In the genomic region with DNA sequence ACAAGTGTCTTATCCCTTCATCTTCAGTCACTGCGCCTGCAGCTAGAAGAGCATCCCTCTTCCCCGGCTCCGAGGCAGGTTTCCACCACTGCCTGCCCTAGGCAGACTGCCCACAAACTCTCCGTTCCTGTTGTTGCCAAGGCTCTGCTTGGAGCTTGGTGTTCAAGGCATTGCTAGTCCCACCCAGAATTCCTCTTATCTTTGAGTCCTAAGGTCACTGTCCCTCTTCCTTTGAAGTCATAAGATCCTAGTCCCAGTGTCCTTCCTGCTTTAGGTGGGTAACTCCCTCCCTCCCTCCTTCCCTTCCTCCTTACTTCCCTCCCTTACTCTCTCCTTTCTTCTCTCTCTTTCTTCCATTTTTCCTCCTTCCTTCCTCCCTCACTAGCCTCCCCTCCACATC, we compare ENCODE assay signal across 19 mouse cellular contexts.
"Had no signal": no experiment of that assay in that cellular context is flagged by ENCODE, and none has a peak within 500 bp of the region (broad histone marks: within the 10 kb centered on the region; RNA-seq: fewer than 3 reads in every experiment).

No protein-coding gene starts in this region.

- H3K36me3 ChIP-seq: midbrain, embryonic 12.5 days; neural tube, embryonic 13.5 days; neural tube, embryonic 15.5 days; stomach, embryonic 15.5 days had no signal

- H3K4me2 ChIP-seq: lung, embryonic 14.5 days; midbrain, embryonic 12.5 days; neural tube, embryonic 13.5 days; neural tube, embryonic 15.5 days; stomach, embryonic 15.5 days had no signal

- H3K9ac ChIP-seq: liver, embryonic 14.5 days; lung, embryonic 14.5 days; midbrain, embryonic 12.5 days; neural tube, embryonic 13.5 days; neural tube, embryonic 15.5 days; stomach, embryonic 15.5 days had no signal

- H3K4me1 ChIP-seq: stomach, embryonic 15.5 days had no signal

- H3K4me3 ChIP-seq: midbrain, embryonic 12.5 days; myocyte; neural tube, embryonic 13.5 days; neural tube, embryonic 15.5 days; stomach, embryonic 15.5 days had no signal

- H3K9me3 ChIP-seq: midbrain, embryonic 12.5 days; neural tube, embryonic 13.5 days; neural tube, embryonic 15.5 days; stomach, embryonic 15.5 days had no signal

- ATAC-seq: midbrain, embryonic 16.5 days had no signal

- DNase-seq: lung, adult 18-20 months; lung, embryonic 14.5 days; lung, postnatal 10 days; lung, postnatal 4 days; midbrain, embryonic 14.5 days; retina, postnatal 1 day; right cerebral cortex, adult 18-20 months; right cerebral cortex, postnatal 25 days; right cerebral cortex, postnatal 4 days; thymus, adult 2 months; thymus, postnatal 4 days had no signal

- H3K27me3 ChIP-seq: midbrain, embryonic 12.5 days; neural tube, embryonic 13.5 days; neural tube, embryonic 15.5 days; stomach, embryonic 15.5 days had no signal

- H3K27ac ChIP-seq: liver, embryonic 14.5 days; midbrain, embryonic 12.5 days; neural tube, embryonic 13.5 days; neural tube, embryonic 15.5 days; stomach, embryonic 15.5 days; stomach, postnatal 0 days had no signal
